Mouse (Mus musculus): ENCODE measurements at regions not wholly inside any gene's neighbourhood (a gene's known extent, or its start where the extent isn't known, plus 50 kb on each side); places are given as distances from the start of the nearest gene placed in this dataset.

DNA sequence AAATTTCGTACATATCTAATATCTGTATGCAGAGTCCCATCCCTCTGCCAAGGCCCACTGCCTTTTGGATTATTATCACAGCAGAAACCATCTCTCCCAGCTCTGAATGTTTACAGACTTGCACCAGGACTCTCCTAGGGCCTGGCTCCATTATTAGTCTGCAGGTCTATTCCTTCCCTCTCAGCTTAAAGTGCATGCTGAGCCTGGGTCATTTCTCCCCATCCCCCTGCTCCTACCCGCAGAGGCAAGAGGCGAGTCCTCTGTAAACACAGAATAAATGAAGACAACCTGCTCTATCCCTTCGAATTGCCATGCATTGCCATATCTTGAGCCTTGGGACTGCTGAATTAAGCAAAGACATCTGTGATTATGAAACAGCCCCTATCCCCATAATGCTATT lies 362.6 kb upstream of the Cdh11 start:
- DNase-seq, result no peak

- no peak for DNase-seq
Measured at GRCm38 (mm10) chr8:103148447-103148846, 363.0 kb upstream of the Cdh11 start.

DNA sequence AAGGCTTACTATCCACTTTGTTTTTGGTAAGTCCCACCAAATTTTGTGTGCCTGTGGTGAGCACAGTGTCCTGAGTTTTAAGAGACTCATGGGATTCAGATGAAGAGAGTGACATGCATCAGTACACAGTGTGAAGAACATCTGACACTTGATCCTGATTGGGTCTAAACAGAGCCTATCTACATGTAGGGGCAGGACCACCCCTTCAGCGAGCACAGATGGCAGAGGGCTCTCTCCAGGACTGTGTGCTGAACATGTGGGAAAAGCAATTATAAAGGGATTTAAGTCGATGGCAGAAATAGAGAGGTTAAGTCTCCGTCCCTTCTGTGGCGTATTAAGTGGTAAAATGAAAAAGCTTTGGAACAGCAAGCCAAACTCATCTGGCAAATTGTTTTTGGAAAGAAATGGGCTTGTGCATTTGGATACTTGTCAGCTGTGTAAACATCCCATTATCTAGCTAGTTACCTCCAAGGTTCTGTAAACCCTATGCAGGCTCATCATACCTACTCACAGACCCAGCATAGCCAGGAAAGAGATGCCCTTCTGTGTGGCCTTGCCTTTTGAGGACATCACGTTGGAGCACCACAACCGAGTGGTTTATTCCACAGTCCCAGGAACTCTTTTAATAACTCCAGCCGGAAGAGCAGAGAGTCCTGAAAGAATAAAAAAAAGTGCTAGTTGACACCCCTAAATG lies 381.3 kb upstream of the Cdh11 start:
- no peak for DNase-seq

- no peak for DNase-seq
Measured at GRCm38 (mm10) chr8:103173313-103173712, 387.9 kb upstream of the Cdh11 start.

DNA sequence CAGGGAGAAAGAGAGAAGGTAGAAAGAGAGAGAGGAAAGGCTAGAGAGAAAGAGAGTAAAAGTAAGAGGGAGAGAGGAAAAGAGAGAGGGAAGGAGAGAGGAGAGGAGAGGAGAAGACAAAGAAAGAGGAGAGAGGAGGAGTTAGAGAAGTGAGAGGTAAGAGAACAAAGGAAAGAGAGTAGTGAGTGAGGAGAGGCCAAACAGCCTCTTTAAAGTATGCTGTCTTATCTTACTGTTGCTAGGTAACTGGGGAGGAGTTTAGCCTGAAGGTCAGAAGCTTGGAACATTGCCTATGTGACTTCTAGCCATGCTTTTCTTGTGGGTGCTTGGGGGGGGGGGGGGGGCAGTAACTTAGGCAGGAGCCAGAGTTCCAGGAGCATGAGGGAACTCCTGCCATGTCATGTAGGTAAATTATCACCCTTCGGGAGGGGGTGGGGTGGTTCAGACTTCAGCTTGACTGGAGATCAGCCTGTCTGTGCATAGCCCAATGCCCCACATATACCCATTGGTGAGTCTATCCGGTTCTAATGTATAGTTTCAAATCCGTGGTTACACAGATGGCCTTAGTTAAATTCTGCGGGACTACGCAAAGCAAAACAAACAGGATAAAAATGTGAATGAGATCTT lies 388.5 kb upstream of the Cdh11 start:
- no peak for DNase-seq

DNA sequence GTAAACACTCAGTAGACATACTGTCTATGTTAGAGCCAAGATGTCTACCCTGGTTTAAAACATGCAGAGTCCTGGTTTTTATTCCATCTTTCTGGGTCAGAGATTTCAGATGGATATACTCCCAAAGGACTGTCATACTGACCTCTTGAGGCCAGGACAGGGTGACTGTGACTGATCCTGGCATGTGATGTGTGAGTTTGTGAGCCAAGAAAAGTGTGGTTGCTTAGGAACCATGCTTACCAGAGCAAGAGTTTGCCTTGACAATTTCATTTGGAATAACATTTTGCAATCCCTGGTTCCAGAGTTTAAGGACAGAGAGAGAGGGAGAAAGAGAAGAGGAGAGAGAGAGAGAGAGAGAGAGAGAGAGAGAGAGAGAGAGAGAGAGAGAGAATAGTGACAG lies 395.2 kb upstream of the Cdh11 start:
- DNase-seq, result no peak

- no peak for DNase-seq
Measured at GRCm38 (mm10) chr8:103188720-103189498, 403.5 kb upstream of the Cdh11 start.

DNA sequence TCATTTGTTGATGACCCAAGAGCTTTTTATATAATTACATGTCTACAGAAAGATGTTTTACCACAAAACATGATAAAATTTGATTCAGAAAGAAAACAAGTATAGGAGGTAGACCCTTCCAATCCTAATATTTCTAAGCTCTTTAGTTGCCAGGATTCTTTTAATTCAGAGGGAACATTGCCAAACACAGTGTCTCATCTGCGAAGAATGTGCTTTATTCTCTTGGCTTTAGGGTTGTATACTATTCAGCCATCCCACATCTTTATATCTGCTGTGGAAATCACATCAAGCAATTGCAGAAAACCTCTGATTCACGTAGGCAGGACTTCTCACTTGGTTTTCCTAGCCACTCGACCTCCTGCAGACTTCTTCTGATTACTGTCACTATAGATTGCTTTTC lies 412.8 kb upstream of the Cdh11 start:
- DNase-seq, result no peak

DNA sequence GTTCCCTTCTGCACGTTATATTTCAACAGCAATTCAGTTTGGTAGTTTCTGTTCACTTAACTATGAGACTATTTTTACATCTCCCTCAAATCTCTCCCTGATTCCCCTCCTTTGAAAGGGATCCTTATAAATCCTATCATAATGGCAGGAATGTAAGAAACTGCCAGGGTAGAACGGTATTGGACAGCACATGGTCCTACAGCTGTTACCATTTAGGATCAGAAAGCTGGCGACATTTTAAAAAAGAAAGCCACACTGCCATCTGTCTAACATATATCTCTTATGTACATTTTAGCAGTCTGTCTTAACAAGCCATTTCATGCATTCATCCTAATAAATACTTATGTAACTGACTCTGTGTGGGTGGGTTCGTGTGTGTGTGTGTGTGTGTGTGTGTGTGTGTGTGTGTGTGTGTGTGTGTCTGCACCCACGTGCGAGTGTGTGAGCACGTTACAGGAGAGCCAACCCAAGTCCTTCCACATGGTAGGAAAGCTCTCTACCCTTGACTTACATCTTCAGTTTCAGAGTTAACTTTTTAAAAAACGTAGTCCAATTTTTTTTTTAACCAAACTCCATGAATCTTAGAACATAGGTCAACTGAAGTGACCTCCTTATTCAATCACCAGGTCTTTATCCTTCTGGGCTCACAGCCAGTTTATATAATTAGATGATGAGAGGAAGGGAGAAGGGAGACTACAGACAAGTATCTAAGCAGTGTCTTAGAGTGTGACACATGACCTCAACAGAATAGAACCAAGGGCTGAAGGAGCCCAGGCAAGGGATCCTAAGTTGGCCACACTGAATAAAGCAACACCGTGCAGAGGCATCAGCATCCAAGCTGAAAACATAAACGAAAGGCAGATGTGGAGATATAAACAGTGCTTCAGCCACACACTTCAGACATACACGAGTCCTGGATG lies 414.5 kb upstream of the Cdh11 start:
- DNase-seq, result no peak

GRCm38 (mm10) chr8:103203710-103204109 lies 418.3 kb upstream of the Cdh11 start:
- no peak for DNase-seq

DNA sequence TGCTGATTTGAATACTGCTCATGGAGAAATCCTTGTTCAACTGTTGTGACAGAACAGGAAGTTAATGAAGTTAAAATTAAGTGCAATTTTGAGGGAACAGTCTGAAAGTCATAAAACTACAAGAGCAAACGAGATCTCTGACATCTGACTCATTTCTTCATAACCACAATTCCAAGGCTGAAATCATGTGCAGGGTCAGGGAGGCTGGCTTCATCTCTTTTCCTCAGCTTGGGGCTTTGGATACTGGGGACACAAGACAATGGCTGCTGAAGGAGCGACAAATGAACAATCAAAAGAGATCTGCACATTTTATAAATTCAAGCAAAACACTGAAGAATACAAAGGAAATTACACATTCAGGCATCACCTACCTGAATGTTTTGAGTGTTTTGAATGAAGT lies 429.2 kb upstream of the Cdh11 start:
- no peak for DNase-seq

GRCm38 (mm10) chr8:103230741-103231475 lies 445.5 kb upstream of the Cdh11 start:
- DNase-seq, result no peak

DNA sequence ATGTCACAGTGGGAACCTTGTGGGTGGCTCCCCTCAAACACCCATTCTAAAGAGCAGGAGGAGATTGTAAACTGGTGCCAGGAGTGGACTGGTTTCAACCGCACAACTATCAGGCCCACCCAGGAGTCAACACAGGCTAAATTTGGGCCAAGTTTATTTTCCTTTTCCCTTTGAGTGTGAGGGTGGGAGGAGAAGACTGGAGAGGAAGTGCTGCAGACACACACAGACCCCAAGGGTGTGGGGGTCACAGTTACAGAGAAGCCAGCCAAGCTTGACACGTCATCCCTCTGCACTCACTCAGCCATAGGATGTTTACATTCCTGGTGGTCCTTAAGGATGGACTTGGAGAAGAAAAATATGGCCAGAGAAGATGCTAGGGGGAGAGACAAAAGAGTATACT lies 448.9 kb upstream of the Cdh11 start:
- DNase-seq, result no peak

GRCm38 (mm10) chr8:103235614-103236013 lies 450.2 kb upstream of the Cdh11 start:
- no peak for DNase-seq

DNA sequence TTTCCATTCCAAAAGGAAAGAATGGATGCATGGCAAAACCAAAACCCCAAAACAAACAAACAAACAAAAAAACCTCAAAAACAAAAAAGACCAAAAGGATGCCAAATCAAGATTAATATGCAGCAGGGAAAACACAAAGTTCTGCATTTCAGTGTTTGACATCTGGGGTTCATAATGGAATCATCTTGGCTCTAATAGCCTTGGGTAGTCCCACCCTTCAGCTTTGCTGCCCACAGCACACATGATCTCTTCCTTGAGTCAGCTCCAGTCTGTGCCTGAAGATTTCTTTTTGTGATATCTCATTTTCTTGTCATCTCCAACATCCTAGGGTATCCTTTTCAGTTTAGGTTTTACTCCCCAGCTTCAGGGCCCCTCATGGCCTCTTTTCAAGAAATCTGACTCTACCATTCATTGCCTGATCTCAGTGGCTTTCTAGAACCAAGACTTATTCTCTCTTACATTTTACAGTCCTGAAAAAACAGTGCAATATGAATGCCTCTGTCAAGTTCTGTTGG lies 453.1 kb upstream of the Cdh11 start:
- DNase-seq, result no peak

- no peak for DNase-seq
Measured at GRCm38 (mm10) chr8:103244169-103244568, 458.7 kb upstream of the Cdh11 start.

GRCm38 (mm10) chr8:103244658-103245057 lies 459.2 kb upstream of the Cdh11 start:
- DNase-seq, result no peak

DNA sequence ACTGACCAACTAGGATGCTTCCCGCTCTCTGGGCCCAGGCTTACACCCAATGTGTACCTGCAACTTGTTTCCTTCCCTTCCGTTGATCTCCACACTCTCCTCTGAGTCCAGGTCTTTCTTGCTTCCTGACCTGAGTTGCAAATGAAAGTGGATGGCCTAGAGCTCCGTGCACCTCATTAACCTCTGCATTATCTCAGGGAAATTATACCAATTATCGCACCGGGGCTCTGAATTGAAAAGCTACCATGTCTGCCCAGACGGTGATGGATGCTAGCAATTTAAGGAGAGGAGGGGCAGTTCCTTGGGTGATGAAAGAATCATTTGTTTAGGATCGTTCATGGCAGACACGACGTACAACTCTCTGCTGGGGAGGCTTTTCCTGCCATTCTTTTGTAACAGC lies 460.4 kb upstream of the Cdh11 start:
- DNase-seq, result no peak

DNA sequence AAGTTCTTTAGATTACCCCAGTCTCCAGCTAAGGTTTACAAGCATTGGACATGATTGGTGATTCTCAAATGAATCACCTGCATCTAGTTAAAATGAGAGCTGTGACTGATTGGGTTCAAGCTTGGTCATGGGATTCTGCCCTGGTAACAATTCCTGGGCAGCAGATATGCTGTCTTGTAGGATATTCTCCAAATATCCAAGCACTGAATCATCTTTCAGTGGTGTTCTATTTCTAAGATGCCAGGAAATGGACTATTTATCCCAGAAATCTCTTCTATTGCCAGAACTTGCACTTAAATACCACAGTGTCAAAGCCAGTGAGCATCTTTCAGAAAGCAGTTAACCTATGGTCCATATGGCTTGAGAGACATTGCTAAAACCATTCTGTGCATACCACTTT lies 475.8 kb upstream of the Cdh11 start:
- DNase-seq, result no peak

DNA sequence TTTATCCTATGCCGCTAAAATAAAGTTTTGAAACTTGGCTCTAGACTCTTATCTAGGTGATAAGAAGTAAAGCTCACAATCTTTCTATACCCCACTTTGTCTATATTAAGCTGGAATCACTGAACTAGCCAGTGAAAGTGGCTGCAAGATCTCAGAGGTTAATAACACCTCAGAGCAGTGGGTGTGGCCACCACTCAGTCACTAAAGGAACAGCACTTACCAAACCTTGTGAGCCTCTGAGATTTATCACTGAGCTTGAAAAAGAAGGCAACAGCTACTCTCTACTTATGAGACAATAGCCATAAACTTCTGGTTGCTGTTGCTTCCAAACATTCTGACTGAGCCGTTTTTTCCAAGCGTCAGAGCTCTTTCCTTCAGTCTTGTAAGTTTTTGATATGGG lies 484.6 kb upstream of the Cdh11 start:
- DNase-seq, result no peak

DNA sequence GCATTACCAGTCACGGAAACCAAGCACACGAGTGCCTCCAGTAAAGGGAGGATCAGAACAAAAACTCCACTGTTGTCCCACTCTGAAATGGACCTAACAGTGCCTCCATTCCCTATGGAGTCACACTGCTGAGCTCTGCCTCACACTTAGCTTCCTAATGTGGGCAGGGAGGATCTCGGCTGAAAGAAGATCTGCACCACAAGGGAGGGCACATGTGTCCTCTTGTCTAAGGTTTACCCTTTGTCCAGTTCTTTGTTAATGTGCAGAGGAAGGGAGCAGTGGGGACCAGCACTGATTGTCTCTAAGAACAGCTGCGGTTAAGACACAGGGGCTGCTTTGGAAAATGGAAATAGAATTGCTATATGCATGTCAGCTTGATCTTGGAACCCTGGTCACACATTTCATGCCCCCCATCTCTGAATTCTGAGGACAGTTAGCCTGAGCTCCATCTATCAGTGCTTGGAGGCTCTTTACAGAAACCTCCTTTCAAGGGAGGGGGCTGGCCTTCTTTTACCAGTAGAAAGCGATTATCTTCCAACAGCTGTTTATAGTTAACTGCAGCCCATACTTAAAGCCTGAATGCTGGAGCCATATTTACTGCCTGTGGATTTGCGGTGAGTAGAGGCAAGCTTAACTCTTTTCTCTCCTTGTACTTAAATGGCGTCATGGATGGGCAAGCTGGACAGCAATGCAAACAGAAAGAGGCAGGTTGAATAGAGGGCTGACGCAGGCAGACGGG lies 485.5 kb upstream of the Cdh11 start:
- no peak for DNase-seq

Measured in spleen, adult 18-20 months (tissue).